Mouse (Mus musculus) heart, postnatal 25 days (tissue): ENCODE measurements at regions not wholly inside any gene's neighbourhood (a gene's known extent, or its start where the extent isn't known, plus 50 kb on each side); places are given as distances from the start of the nearest gene placed in this dataset.

Experiments used
- DNase-seq: peaks from one replicate; pipeline ENCODE4 v3.0.0; 2022; ENCODE audit warnings: low spot score
- intact Hi-C: fragments of 180-260 bp; cut with DNase I; formaldehyde crosslinking; loops from one replicate; pipeline ENCODE4 v1.15.1; 2025

DNA sequence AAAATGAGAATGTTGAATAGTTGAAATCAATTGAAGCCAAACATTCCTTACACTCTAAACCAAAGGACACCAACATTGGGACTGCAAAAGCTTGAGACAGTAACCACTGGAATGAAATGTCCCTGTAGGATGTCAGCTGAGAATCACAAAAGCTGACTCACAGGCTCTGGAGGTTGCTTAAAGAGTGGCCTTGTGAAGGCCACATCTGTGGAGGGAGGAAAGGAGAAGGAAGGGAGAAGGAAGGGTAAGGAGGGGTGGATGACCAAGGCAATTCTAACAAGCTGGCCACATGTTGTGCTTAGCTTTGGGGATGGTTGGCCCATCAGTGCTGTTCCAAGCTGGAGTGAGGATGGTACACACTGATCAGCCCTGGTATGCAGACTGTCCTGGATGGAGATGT is 205.2 kb upstream of the Gm9747 start:
- DNase-seq = no peak
- intact Hi-C loops = no loop called here

- no peak for DNase-seq
- intact Hi-C loops = no loop called here
These were observed 201.8 kb upstream of the Gm9747 start for GRCm38 (mm10) chr1:82031130-82031529.

GRCm38 (mm10) chr1:82032410-82032809 is 200.5 kb upstream of the Gm9747 start:
- DNase-seq = no peak
- intact Hi-C loops = no loop called here

- intact Hi-C loops = no loop called here
- no peak for DNase-seq
These were observed 194.7 kb upstream of the Gm9747 start for GRCm38 (mm10) chr1:82038171-82038570.

DNA sequence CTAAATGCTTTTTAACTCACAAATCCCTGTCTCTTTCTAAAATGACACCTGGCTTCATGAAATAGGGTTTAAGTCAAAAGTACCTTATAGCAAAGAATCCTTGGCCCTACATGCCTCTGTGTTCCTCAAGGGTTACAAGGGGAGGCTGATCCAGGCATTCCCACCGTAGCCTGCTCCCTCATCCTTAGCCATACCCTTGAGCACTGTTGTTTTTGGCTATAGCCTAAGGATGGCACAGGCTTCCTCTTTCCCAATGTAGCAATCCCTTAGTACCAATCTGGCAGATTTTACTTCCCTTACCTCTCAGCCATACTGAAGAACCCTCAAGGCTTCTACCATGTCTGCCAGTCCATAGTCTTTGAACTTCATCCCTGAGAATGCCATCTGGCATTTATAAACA is 194.2 kb upstream of the Gm9747 start:
- intact Hi-C loops = no loop called here
- DNase-seq = no peak

GRCm38 (mm10) chr1:82041286-82042050 is 191.4 kb upstream of the Gm9747 start:
- no peak for DNase-seq
- intact Hi-C loops = no loop called here

- intact Hi-C loops = no loop called here
- DNase-seq = no peak
These were observed 190.9 kb upstream of the Gm9747 start for GRCm38 (mm10) chr1:82042051-82042432.

DNA sequence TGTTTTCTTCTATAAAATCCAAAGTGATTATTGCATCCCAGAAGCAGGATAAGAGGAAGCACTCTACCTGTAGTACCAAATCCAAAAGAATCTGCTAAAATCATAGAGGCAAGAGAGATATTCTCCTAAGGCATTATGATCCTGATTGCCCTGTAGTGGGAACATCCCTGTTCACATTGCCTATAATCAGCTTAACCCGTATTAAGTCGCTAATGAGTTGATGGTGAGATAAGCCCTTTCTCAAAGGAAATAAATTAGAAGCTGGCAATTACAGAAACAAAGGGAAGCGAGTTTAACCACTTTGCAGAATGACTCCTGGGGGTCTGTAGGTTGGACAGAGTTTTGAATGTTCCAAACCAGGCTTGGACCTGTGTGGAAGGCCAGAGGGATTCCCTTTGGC is 190.4 kb upstream of the Gm9747 start:
- intact Hi-C loops = no loop called here
- DNase-seq = no peak

- intact Hi-C loops = no loop called here
- DNase-seq = no peak
These were observed 166.6 kb upstream of the Gm9747 start for GRCm38 (mm10) chr1:82066291-82066690.

DNA sequence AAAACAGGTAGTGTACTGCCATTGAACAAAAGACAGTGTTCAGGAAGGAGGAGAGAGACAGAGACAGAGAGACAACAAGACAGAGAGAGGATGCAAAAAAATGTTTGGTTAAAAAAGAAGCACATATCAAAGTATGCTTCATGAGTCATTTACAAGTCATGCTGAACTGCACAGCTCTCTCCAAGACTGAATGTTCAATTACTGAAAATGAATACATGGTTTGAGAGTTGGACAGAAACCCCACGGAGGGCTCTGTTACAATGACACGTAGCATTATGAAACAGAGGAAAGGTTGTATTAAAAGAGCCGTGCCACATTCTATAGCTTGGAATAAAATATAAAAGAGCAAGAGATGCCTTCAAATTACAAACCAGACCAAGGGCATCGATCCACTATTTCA is 164.3 kb upstream of the Gm9747 start:
- DNase-seq = no peak
- intact Hi-C loops = no loop called here

GRCm38 (mm10) chr1:82070181-82071109 is 162.5 kb upstream of the Gm9747 start:
- intact Hi-C loops = no loop called here
- DNase-seq = no peak

DNA sequence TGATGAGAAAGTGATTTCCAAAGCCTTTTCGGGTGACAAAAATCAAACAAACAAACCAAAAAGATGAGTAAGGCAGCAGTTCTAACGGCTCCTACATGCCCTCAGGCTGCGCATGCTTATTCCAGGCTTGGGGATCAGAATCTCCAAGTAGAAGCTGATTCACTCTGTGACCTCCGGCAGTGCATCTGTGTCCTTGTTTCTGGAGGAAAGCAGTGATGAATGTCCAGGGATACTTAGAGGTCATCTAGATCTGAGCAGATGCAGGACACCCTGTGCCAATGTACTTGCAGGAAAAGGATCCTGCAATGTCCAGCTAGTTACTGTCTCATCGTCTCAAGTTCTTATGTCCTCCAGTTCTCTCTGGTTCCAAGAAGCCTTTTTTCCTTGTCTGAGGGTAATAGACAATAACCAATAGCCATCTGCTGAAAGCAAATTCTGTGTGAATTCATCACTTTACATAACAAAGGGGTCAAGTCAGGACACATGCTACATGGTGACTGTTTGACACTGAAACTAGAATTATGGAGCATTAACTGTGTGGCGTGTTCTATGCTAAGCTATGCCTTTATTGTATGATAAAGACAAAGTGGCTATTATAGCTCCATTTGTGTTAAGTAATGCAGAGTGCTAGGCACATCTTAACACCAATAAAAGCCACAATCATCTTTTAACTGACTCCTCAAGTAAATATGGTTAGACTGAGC is 143.6 kb upstream of the Gm9747 start:
- no peak for DNase-seq
- intact Hi-C loops = no loop called here

DNA sequence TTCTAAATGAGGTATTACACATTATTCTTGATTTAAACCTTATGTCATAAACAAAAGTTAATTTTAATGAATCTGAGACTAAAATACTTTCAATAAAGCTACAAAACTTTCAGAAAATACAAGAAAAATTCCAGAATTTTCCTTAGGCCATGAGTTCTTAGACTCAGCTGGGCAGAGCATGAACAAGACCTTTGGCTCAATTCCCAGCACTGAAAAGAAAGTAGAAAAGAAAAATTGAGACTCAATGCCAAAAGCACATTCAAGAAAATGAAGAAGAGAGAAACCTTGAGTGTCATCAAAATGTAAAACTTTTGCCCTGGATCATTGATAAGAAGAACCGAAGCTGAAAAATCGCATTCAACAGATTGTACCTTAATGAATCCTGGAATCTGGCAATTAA is 137.8 kb upstream of the Gm9747 start:
- no peak for DNase-seq
- intact Hi-C loops = loop anchor here (10.0 kb wide), 1 partner anchor 190 kb away; no protein-coding TSS in a partner anchor

- intact Hi-C loops = no loop called here
- no peak for DNase-seq
These were observed 126.2 kb upstream of the Gm9747 start for GRCm38 (mm10) chr1:82106756-82107155.

DNA sequence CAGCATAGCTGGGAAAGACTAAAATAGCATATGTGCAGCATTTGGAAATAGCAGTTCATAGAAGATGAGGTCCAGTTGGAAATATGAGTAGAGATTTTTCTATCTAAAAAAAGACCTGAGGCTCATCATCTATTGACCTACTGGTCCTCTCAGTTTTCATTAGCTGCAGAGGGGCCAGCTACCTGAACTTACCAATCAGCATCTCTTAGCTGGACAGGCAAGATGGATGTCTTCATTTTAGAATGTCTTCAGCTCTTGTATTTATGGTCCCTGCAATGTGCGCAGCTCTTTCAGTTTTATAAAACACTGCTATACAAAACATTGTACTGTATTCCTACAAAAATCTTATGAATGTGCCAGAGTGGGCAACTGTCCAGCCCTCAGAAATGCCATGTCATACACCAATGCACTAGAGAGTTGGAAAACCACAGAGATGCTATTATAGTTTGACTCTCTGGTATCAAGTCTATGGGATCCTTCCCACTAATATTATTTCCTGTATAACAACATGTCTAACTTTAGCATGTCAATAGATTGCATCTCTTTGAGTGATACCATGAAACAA is 122.8 kb upstream of the Gm9747 start:
- intact Hi-C loops = no loop called here
- no peak for DNase-seq

DNA sequence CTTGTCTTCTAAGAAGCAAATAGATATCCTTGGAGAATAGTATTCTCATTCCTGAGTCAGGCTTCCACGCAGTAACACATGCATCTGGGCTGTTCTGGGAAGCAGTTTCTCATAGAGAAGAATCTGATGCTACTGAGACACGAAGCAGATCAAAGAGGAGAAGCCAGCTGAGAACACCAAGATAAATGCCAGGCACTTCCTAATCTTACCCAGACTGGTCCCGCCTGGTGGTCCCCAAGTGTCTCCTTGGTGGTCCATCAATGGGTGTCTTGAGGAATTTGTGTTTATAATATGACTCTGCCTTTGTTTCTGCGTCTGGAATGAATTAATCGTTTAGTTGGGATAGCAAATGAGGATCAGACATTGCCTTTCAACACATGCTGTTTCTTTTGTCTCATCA is 120.5 kb upstream of the Gm9747 start:
- intact Hi-C loops = no loop called here
- no peak for DNase-seq

DNA sequence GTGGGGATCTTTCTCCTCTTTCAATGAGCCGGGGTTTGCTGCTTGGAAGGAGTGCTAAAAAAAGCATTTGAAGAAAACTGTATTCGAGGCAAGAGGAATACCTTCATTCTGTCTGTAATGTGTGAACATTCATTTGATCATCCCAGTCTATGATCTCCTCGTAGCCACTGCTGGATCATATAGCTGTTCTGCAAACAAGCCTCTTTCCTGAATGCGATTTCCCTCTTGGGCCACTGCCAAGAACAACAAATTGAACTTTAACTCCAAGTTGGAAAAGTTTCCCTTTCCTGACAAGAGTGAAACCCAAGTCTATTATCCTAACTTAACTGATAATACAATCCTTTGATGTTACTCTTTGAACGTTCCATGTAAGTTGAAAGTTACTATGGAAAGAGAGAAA is 108.4 kb upstream of the Gm9747 start:
- no peak for DNase-seq
- intact Hi-C loops = no loop called here

DNA sequence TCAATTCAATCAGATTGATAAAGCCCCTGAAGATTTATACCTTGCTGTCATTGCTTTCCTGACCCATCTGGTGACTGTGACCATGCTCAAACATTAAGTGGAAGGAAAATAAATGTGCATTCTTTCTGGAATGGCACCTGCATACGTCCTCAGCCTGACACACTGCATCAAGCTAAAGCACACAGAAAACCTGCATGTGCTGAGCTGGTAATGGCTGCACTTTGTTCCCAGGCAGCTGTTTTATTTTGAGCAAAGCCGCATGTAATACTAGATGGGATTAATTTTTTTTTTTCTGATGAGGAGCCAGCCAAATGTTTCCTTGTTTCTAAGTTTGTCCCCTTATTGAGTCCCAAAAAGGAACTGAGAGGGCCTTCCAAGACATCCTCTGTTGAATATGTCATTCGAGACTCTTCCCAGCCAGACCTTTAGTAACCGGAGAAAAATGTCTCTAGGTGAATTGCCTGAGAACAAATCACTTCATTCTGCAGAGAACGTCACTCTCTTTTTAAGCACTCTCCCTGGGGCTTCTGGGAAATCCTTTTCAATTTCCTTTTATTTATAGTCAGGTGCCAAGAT is 103.1 kb upstream of the Gm9747 start:
- intact Hi-C loops = no loop called here
- no peak for DNase-seq

- intact Hi-C loops = no loop called here
These were observed 100.4 kb upstream of the Gm9747 start for GRCm38 (mm10) chr1:82132536-82132935.

GRCm38 (mm10) chr1:82134938-82135337 is 98.0 kb upstream of the Gm9747 start:
- no peak for DNase-seq
- intact Hi-C loops = no loop called here

More at GRCm38 (mm10) chr1:82132536-82132935, 100.4 kb upstream of the Gm9747 start:
- DNase-seq = no peak
